Mouse (Mus musculus) cerebellum, postnatal 14 days (tissue): Measurements from ENCODE around the gene Inpp5e.
"Not testable (repeated sequence)": the region's sequence is repeated elsewhere in the genome, so short reads cannot be mapped to it uniquely, and the experiment has no call there.

Experiments used
- DNase-seq, 2 experiments: peaks; one replicate each; pipeline ENCODE4 v3.0.0; 2021; ENCODE audit warnings: mixed read lengths in 2 of 2

The Inpp5e gene

DNA sequence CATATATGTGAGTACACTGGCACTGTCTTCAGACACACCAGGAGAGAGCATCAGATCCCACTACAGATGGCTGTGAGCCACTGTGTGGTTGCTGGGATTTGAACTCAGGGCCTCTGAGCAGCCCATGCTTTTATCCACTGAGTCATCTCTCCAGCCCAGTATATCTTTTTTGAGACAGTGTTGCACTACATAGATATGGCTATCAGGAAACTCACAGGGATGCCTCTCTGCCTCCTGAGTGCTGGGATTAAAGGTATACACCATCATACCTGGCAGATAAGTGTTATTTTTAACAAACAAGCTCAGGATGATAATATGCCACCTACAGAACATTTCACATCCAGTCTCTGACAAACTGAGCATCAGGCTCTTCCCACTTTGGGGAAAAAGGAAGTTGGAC lies 8.1 kb upstream of the Inpp5e start:
- no peak for DNase-seq

DNA sequence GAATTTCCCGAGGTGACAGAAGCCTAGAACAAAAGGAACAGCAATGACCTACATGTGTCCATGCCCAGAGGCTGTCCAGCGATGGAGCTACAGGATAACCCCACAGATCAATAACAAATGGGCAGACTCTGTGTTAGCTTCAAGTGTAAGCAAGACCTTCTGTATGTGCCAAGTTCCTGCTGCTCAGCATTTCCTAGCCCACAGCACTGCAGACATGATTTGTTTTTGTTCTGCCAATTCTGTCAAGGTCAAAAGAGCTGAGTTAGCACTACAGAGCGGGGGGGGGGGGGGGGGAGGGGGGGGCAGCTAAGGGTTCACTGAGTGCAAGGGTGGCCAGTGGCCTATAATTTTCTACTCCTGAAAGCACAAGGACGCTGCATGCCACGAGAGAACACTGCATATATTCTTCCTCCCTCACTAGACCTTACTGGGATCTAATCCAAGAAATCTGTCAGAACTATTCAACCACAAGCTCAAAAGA lies 2.0 kb upstream of the Inpp5e start:
- peak; percentile 33 to 56 for DNase-seq

DNA sequence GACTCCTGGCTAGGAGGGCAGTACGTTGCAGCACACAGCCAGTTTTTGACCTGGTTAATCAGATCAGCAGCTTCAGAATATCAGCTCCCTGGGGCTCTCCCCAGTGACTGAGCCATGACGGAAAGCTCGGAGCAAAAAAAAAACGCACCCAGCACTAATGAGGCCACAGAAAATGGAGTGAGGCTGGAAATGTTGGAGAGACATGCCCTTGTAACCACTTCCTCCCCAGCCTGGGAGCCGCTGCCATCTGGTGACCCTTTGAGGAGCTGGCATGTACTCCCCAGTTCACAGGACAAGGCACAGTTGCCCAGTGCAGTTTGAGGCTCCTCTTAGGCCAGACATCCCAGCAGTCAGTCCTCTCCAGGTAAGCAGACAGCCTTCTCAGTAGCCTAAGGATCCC lies 1.1 kb upstream of the Inpp5e start:
- DNase-seq, result peak; percentile 58 to 70

DNA sequence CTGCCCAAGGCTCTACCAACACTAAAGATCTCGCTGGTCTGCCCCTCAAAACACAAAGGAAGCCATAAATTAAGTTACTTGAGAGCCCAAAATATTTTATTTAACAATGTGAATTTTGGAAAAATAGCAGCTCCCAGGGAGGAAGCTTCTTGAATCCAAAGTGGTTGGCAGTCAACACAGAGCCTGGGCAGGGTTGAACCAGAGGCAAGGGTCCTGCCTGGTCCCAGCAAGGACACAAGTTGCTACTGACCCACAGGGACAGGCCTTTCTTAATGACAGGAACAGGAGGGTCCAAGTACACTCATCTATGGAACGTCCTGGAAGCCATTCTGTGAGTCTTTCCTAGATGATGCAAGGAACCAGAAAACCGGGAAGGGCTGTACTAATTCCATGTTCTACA lies 359 bp upstream of the Inpp5e start:
- no peak for DNase-seq

DNA sequence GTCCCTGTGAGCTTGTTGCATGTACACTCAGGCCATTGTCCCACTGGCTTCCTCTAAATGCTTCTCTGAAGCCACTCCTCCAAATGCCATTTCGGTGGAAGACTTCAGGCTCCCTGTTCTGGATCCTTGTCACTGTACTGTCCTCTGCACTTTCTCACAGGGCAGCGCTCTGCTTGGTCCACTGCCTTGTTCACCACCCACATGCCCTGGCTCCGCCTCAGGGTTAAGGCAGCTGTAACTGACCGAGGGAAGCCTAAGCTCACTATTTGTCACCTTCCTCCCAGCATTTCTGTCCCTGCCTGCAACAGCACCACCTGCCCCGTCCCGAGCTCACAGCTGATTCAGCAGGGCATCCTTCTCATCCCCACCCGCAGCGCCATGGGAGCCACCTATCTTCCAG lies 5.7 kb downstream of the Inpp5e start:
- DNase-seq, result no peak

DNA sequence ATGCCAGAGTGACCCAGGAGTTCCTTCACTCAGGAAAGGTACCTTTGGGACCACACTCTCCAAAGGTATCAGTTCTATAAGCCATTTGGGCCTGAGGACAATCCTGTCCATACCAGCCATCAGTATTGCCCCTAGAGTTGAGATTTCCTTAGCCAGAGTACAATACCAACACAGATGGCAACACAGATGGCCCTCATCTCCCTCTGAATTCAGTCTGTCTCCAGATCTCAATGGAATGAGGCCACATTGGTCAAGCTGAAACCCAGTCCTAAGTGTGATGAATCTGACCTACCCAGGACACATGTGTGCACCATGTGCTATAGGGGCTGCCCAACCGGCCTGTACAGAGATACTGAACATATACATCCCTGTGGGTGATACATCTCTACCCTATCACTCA lies 6.7 kb downstream of the Inpp5e start:
- DNase-seq, result peak in 1 of 2 experiments; percentile 49

DNA sequence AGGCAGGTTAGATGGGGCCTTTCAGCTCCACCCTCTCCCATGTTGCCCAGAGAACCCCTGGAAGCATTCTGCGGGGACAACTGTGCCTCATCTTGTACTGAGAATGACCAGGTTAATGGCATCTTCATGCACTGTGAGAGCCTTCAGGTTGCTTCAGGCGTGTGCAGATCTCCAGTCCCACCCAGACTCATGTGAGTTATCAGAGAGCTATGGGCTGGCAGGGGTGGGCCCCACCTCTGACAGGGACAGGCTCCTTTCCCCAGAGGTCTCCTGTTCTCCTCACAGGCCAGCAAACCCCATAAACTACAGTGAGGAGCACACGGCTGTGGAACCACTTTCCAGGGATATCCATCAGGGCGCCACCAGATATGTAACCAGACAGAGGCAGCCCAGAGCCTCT lies 8.0 kb downstream of the Inpp5e start:
- no peak for DNase-seq

DNA sequence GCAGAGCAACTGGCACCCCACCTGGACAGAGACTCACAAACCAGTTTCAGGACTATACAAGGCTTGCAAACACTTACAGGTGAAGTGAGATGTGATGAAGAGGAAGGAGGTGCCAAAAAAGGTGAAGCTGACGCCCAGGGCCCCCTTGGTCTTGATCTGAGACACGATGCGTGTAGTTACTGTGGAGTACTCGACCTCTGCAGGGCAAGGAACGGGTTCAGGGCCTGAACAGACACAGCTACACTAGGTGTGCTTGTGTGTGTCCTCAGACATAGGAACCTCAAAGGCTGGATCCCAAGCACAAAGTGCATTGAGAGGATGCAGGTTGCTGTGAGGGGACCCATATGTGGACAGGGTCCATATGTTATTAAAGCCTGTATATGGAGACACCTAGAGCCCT lies 8.7 kb downstream of the Inpp5e start:
- no peak for DNase-seq

DNA sequence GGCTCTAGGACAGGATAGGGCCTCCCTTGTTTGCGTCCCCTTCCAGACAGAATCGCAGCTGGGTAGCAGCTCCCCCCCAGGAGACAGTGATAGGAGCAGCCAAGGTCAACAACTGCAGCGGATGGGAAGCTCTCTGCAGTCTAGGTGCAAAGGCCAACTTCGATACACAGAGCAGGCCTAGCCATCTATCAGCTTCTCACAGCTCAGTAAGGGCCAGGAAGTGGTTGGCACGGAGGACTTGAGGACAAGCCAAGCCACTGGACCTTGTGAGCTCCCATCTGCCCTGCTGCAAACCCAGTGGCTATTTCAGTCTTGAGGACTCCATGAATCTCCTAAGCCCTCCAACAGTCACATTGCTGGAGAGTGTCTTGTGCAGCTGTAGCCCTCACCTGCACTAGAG lies 9.4 kb downstream of the Inpp5e start:
- DNase-seq, result no peak

DNA sequence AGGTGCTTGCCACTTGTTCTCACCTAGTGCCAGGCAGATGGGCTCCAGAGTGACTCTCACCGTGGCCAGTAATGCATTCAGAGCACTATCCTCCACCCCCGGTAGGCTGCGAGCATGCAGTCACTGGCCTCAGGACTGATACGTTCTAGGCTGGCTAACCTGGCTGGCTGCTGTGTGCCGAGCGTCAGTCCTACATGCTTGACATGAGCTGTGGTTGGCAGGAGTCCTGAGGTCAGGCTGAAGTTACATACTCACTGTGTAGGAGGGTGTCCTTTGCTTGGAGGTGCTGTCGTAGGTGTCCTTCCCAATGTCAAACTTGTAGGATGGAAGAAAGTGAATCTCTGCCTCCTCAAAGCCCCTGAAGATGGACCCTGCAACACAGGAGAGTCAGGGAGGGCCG lies 10.0 kb downstream of the Inpp5e start:
- no peak for DNase-seq

DNA sequence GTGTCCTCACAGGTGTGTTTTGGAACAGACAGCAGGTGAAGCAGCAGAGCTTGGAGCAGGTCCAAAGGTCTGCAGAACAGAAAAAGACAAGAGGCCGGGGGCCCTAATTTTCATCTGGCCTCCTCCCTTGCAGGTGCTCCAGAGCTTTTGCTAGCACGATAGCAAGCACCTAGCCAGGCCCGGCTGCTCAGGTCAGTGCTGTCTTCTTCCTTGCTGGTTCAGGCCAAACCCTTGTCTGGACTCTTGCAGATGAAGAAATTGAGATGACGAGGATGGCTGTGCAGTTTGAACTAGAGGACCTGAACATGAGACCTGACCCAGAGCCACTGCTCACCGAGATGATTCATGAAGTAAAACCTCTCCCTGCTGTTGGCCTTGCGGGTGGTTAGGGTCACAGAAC lies 17.4 kb downstream of the Inpp5e start:
- no peak for DNase-seq

DNA sequence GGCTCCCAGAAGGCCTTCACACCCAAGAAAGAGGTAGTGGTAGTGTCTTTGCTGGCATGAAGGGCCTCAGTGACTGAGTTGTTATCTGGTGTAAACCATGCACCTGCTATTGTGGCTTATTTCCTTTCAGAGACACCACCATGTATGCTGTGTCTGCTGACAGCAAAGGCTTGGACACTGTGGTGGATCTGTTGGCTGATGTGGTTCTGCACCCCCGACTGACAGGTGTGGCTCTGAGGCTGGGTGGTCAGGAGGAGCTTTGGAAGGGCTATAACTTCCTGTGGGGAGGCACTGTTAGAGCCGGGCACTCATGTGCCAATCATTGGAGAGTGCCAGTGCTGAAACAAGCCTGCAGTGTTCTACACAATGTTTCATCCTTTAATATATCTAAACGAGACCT lies 18.0 kb downstream of the Inpp5e start:
- DNase-seq, result no peak

DNA sequence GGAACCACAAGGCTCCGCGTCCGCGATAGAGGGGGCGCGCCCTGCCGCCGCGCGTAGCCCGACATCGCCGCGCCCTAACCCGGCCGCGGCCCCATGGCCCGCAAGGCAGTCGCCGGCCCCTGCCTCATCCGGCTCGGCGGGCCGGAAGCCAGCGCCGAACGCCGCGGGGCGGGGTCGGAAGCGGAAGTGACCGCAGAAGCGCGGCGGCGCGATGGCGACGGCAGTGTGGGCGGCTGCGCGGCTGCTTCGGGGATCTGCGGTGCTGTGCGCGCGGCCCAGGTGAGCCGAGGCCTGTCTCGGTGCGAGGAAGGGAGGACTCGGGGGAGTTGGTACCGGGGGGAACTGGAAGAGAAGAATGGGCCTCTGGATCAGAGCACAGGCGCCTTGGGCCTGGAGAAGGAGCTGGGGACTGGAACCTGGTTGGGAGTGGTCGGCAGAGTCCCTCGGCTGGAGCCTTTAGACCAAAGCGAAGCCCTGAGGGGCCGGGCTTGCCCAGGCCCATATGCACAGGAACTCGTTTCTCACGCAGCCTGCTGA lies 19.8 kb downstream of the Inpp5e start, which contains the start of the genes Entr1 and Pmpca:
Entr1 (minus strand) TSS at position 163 of the 537 bp plus-strand sequence.
Pmpca (plus strand) TSS at position 186 of the 537 bp plus-strand sequence.
- peak; percentile 92 to 93 for DNase-seq

DNA sequence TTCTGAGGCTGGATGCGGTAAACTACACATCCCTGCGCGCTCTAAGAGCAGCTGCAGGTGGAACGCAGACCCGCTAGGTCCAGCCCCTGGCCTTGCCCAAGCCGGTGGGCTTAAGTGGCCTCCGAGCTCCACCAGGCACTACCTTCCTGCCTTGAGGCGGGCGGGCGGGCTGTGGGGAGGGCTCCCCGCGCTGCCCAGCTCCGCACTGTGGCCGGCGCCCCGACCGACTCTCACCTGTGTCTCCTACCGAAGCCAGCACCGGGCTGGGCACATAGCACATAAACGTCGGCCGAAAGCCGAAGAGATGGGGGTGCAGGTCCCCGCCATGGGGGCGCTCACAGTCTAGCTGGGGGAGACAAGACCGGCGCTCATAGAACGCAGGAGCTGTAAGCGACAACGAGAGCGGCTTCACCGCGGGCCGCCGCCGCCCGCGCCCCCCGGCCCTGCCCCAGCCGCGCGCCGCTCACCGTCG lies 20.3 kb downstream of the Inpp5e start:
- no peak for DNase-seq

DNA sequence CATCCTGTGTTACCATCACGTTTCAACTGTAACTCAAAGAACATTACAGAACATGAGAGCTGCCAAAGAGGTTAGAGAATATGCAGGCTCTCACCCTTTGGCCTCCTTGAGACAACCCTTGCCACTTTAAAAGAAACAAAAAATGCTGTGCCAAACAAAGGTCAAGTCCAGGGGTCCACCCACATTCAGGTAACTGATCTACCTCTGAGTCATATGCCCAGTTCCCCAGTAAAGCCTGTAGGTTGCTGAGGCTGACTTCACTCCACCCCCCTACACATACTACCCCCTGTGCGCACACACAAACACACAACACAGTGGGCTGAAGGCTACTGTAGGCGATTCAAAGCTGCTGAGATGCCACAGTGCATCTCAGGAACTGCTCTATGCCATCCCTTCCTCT lies 21.3 kb downstream of the Inpp5e start:
- DNase-seq, result no peak

DNA sequence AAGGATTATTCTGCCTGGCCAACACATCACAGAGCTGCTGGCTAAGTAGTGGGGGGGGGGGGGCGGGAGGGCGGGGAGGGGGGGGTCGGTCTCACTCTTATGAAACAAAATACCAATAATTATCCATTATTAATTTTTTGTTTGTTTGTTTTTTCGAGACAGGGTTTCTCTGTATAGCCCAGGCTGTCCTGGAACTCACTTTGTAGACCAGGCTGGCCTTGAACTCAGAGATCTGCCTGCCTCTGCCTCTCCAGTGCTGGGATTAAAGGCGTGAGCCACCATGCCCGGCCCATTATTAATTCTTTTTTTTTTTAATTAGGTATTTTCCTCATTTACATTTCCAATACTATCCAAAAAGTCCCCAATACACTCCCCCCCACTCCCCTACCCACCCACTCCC lies 28.1 kb downstream of the Inpp5e start:
- not testable (repeated sequence) for DNase-seq

DNA sequence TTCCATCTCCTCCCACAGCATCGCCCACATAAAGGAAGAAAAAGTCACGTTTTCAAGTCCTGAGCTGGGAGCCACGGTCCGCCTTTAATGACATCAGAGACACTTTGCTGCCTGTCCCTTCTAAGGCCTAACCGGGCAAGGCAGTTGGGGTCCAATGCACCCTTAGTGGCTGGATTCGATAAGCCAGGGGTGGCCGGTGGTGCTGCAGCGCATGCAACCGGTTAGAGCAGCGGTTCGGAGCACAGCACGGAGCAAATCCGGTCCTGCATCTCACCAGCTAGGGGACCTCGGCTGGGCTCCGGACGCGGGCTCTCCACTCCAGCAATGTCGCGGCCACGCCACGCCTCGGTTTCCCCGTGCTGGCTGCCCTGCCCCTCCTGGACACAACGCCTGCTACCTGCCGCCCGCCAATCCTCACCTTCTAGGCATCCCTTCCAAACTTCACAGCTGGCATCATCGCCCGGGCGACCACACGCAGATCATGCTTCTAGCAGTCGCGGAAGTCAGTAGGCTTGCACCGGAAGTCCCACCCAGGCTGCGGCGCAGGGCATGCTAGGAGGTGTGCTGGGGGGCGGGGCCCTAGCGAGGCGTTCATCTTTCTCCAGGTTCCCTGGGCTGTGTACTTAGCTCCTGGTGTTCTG lies 28.8 kb downstream of the Inpp5e start, which contains the start of gene Snapc4:
Snapc4 (minus strand) TSS at position 523 of the 641 bp plus-strand sequence.
- peak; percentile 82 to 85 for DNase-seq

DNA sequence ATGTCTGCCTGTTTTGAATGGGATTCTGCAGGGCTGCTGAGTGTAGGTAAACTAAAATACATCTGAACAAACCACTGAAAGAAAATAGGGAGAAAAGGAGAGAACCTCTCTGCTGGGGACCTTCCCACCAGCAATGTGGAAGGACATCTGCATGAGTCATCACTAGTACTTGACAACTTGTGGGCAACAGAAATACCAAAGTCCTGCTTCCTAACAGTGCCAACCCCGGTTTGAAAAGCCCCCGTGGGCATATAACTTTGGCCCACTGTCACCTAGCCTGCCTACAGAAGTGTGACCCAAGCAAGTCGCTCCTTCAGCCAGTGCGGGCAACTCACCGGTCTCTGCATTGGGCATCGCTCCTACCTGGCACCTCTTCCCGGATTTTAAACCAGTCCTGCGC lies 36.6 kb downstream of the Inpp5e start:
- no peak for DNase-seq

DNA sequence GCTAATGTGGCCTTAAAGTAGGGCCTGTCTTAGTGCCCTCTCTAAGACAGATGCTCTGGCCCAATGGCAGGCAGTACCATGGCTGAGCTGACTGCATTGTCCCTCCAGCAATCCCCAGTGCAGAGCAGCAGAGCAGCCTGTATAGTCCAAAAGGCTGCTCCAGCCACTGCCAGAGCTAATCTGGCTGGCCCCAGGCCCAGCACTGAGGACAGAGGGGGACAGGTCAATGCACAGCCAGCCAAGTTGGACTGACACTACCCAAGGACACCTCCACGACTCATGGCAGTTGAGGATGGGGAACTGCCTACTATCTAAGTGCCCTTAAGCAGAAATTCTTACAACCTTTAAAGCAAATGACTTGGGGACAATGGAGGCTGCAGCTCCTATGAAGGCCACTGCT lies 40.4 kb downstream of the Inpp5e start:
- no peak for DNase-seq

DNA sequence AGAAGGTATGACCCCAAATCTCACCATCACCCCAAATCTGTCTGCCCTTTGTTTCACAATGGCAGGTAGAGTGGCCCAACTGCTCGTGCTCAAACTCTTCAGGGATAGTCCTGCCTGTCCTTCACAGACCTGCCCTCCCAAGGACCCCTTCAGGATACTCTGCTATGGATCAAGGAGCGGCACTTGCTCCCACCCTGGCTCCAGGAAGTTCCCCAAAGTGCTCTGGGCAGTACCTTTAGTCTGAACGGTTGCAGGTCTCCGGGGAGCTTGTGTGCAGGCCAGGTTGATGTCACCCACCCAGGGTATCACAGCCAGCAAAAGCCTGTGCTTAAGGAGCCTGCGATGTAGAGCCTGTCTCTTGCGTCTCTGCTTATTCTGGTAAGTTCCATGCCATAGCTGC lies 41.1 kb downstream of the Inpp5e start:
- DNase-seq, result no peak

DNA sequence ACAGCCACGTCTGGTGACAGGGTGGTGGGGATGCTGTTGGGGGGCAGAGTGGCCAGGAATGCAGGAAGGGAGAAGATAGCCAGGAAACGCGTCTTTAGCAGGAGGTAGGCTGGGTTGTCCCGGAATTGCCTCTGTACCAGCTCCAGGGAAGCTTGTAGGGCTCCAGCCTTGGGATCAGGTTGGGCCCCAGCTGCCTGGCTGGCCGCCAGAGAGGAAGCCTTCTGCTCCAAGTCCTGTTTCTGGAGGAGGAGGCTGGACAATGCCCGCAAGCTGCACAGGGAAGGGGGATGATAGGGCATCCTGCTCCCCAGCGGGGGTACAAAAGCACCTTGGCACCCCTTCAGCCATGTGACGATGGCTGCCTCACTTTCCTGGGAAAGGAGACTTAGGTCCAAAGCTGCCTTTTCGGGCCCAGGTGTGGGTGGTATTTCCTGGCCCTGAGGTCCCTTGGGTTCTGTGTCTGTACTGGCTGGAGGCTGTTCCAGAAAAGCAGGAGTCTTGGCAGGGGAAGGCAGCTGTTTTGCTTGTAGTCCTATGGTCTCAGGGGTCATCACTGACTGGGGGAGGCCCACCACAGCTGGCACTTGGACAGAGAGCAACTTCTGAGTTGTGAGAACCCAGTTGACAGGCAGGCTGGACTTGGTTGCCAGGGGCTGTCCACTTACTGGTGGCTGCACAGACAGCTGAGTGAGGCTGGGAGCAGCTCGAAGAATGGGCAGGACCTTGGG lies 44.1 kb downstream of the Inpp5e start:
- peak; percentile 61 to 84 for DNase-seq

DNA sequence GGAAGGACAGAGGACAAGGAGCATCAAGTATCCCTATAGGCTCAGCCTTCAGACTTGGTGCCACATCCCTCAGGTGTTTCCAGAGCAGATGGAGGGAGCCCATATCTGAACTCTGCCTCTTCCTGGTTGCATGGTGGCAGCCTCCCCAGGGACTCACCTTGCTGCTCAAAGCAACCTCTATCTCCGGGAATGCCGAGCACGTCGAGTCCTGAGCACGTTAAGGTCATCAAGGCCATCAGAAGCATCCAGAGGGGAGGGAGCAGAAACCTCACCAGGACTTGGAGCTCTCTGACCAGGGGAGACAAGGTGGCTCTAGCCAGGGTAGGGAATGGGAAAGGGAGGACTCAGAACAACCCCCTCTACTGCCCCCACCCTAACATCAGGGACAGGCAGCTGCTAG lies 45.5 kb downstream of the Inpp5e start:
- no peak for DNase-seq

DNA sequence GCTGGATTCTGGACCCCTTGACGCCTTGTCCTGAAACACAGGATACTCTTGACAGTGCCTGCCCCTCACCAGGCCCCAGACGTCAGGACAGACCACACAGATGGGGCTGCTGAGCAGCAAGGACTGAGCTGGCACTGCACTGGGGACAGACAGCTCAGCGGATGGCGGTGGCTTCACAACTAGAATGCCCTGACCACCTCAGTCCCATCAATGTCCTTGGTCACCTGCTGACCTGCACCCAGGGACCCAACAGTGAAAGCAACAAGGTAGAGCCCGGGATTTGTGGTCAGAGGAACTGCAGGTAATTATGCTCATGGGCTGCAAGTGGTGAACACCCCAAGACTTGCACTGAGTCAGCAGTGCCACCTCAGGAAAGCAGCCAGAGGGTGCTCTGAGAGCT lies 46.0 kb downstream of the Inpp5e start:
- peak in 1 of 2 experiments; percentile 7 for DNase-seq

DNA sequence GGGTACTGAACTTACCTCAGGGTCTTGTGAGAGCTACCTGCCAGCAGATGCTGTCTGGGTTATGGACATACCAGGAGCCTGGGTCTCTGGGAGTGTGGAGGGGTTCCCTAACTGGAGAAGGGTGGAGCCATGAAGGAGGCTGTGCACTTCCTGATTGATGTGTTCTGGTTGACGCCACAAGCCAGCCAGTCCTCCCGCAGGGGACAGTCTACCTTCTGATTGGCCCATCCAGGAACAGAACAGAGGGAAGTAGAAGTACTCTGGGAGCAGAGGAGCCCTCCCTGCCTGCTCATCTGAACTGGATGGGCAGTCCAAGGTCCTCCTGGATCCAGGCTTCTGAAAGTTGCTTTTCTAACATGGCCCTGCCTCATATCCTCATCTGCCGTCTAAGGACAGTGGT lies 48.2 kb downstream of the Inpp5e start, which contains the start of gene Card9:
Card9 (minus strand) TSS at position 147 of the 400 bp plus-strand sequence.
- DNase-seq, result peak in 1 of 2 experiments; percentile 7
